Mouse (Mus musculus) hindbrain, embryonic 12.5 days (tissue): Measurements from ENCODE around the gene Fzd2. TPM values are rescaled to one million over a fixed set of nuclear protein-coding genes. Genes with fewer than 3 reads are reported as not detected.
"Not testable (repeated sequence)": the region's sequence is repeated elsewhere in the genome, so short reads cannot be mapped to it uniquely, and the experiment has no call there.

Experiments used
- ATAC-seq: fragments of 200-750 bp; cut with Nextera tagmentation; 2 replicates; pipeline ENCODE4 v1.8.0; 2017; ENCODE audit warnings: moderate TSS enrichment; ENCODE audit not compliant: low FRiP score
- H3K27ac ChIP-seq: fragments of 300-500 bp; sonication (generic); 2 replicates; pipeline ENCODE4 v1.5.1; 2016; ENCODE audit warnings: mild to moderate bottlenecking
- H3K27me3 ChIP-seq: fragments of 300-500 bp; sonication (generic); 2 replicates; pipeline ENCODE4 v1.6.1; 2016; ENCODE audit warnings: mild to moderate bottlenecking
- H3K36me3 ChIP-seq: fragments of 300-500 bp; sonication (generic); 2 replicates; pipeline ENCODE4 v1.6.1; 2016; ENCODE audit warnings: mild to moderate bottlenecking
- H3K4me1 ChIP-seq: fragments of 300-500 bp; sonication (generic); 2 replicates; pipeline ENCODE4 v1.6.1; 2016
- H3K4me2 ChIP-seq: fragments of 300-500 bp; sonication (generic); replicated peaks from 2 replicates; pipeline ENCODE4 v1.6.1; 2016; ENCODE audit warnings: mild to moderate bottlenecking
- H3K4me3 ChIP-seq: fragments of 300-500 bp; sonication (generic); 2 replicates; pipeline ENCODE4 v1.5.1; 2016; ENCODE audit warnings: mild to moderate bottlenecking
- H3K9ac ChIP-seq: fragments of 300-500 bp; sonication (generic); 2 replicates; pipeline ENCODE4 v1.6.1; 2016; ENCODE audit warnings: mild to moderate bottlenecking, moderate library complexity
- H3K9me3 ChIP-seq: fragments of 300-500 bp; sonication (generic); replicated peaks from 2 replicates; pipeline ENCODE4 v1.6.1; 2016; ENCODE audit warnings: mild to moderate bottlenecking
- WGBS: fragments of 180-500 bp; shearing (Covaris S2); methylation state at CpG from one replicate; pipeline ENCODE4 v1.1.7; 2016; 5-methylcytosine and 5-hydroxymethylcytosine counted together
- polyA plus RNA-seq: library from polyadenylated mRNA; unstranded; fragments of >200 nt; fragmentation: Nextera tagmentation; extraction: Ambion mirVana; gene quantifications from 2 replicates; pipeline ENCODE4 v1.2.1, GENCODE M21; 2016

The Fzd2 gene
- polyA plus RNA-seq, 1 experiment from 2014 or later = 39.9 TPM

DNA sequence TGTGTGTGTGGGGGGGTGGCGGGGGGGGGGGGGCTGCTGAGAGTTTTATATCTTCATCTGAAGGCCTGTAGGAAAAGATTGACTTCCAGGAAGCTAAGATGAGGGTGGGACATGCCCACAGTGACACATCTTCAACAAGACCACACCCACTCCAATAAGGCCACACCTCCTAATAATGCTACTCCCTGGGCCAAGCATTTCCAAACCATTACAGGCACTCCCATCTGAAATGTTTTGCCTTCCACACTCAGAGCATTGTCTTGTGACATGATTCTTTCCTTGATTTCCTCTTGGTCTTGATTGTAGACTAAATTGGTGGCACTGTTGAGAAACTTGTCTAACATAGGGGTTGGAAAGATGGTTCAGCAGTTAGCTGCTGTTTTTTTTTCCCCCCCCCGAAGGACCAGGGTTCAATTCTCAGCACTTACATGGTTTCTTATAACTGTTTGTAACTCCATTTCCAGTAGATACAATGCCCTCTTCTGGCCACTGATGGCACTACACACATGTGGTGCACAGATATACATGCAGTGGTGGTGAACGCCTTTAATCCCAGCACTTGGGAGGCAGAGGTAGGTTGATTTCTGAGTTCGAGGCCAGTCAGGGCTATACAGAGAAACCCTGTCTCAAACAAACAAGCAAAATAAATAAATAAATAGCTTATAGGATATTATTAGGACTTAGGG is 17.6 kb upstream of the Fzd2 start:
- 89% methylated on average over 4 of the region's 4 CpGs for WGBS
- Histone ChIP-seq H3K4me1 (peaks cover 12% of the 10 kb centered on the region), H3K36me3 (no peaks in the 10 kb centered on the region), H3K27ac (no peak overlapping the region), H3K4me3 (no peak overlapping the region), H3K4me2 (no peak overlapping the region), H3K27me3 (peaks cover 10% of the 10 kb centered on the region; the same call in 1 of the 2 replicates), H3K9me3 (peaks cover 4% of the 10 kb centered on the region), H3K9ac (no peak overlapping the region)
- ATAC-seq = no peak

GRCm38 (mm10) chr11:102587554-102587953 is 16.6 kb upstream of the Fzd2 start:
- Histone ChIP-seq H3K27ac (no peak overlapping the region), H3K4me1 (peaks cover 3% of the 10 kb centered on the region), H3K36me3 (no peaks in the 10 kb centered on the region), H3K4me3 (no peak overlapping the region), H3K9me3 (peaks cover 4% of the 10 kb centered on the region), H3K27me3 (peaks cover 5% of the 10 kb centered on the region; the same call in 1 of the 2 replicates), H3K9ac (no peak overlapping the region), H3K4me2 (no peak overlapping the region)
- ATAC-seq = no peak
- 75% methylated on average over 3 of the region's 3 CpGs for WGBS

DNA sequence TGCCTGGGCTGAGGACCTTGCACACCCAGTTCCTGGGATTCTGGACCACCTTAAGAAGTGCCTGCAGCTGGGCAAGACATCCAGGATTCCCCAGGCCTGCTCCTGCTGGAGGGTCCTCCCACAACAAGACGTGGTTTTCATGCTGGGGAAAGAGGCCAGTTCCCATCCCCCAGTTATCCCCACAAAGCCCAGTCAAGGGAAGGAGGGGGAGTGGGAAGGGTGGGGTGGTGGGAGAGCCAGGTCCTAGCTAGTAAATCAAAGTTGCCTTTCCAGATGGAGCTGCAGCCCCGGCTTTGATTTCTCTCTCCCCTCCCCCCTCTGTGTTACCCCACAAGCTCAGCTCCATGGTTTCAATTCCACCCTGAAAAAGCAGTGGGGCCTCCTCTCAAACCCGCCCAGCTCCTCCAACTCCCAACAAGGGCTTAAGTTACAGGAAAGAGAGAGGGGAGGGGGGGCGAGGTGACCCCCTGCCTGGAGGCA is 8.8 kb upstream of the Fzd2 start:
- peak; percentile 54; the same call in 1 of the 2 replicates for ATAC-seq
- Histone ChIP-seq H3K9me3 (no peaks in the 10 kb centered on the region), H3K27me3 (no peaks in the 10 kb centered on the region), H3K27ac (peak overlapping the region; percentile 70), H3K4me2 (peak overlapping the region; percentile 6; the same call in 1 of the 2 replicates), H3K4me1 (peaks cover 15% of the 10 kb centered on the region), H3K4me3 (no peak overlapping the region), H3K36me3 (no peaks in the 10 kb centered on the region), H3K9ac (no peak overlapping the region)
- WGBS = 3% methylated on average over 3 of the region's 4 CpGs

DNA sequence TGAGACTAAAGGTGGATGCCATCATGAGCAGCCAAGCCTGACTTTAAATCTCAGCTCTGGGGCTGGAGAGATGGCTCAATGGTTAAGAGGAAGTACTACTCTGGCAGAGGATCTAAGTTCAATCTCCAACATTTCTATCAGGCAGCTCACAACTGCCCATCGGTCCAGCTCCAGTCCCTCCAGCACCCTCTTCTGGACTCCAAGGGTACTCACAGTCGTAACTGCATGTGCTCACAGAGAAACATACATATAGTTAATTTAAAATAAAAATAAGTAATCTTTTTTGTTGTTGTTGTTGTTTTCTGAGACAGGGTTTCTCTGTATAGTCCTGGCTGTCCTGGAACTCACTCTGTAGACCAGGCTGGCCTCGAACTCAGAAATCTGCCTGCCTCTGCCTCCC is 4.3 kb upstream of the Fzd2 start:
- no peak for ATAC-seq

GRCm38 (mm10) chr11:102602816-102603495 is 1.2 kb upstream of the Fzd2 start:
- H3K4me1 ChIP-seq = peaks cover 22% of the 10 kb centered on the region
- ATAC-seq = no peak
- no peaks in the 10 kb centered on the region for H3K9me3 ChIP-seq
- WGBS = 2% methylated on average over 13 of the region's 13 CpGs
- no peaks in the 10 kb centered on the region for H3K36me3 ChIP-seq
- peak overlapping the region; percentile 97 for H3K27ac ChIP-seq
- peak overlapping the region; percentile 73 for H3K4me3 ChIP-seq
- peak overlapping the region; percentile 79 for H3K4me2 ChIP-seq
- peak overlapping the region; percentile 57 for H3K9ac ChIP-seq
- peaks cover 5% of the 10 kb centered on the region; the same call in 1 of the 2 replicates for H3K27me3 ChIP-seq

More for the DNA sequence above, 4.3 kb upstream of the Fzd2 start:
- no peaks in the 10 kb centered on the region for H3K27me3 ChIP-seq
- no peak overlapping the region for H3K4me3 ChIP-seq
- no peak overlapping the region for H3K27ac ChIP-seq
- no peak overlapping the region for H3K9ac ChIP-seq
- H3K4me1 ChIP-seq = peaks cover 18% of the 10 kb centered on the region
- no peaks in the 10 kb centered on the region for H3K9me3 ChIP-seq
- 92% methylated on average over 3 of the region's 3 CpGs for WGBS
- H3K4me2 ChIP-seq = no peak overlapping the region
- no peaks in the 10 kb centered on the region for H3K36me3 ChIP-seq

DNA sequence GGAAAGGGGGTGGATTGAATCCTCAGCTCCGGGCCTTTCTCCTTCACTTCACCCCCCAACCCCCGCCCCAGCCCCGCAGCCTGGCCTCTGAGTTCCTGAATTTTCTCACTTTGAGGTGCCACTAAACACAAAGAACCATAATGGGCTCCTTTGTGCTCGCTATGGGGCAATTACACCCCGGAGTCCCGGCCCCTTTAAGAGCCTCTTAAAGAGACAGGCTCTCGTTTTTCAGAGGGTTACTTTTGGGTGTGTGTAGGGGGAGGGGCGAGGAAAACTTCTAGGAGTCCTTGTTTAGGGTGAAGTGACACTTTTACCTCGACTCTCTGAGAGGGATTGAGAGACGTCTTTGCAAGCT is 723 bp upstream of the Fzd2 start:
- Histone ChIP-seq H3K36me3 (no peaks in the 10 kb centered on the region), H3K9ac (peak overlapping the region; percentile 57), H3K27me3 (peaks cover 5% of the 10 kb centered on the region; the same call in 1 of the 2 replicates), H3K27ac (peak overlapping the region; percentile 97), H3K4me1 (peaks cover 27% of the 10 kb centered on the region), H3K4me2 (peak overlapping the region; percentile 79), H3K9me3 (no peaks in the 10 kb centered on the region), H3K4me3 (peak overlapping the region; percentile 73)
- WGBS = 0% methylated on average over 10 of the region's 10 CpGs
- peak; percentile 76 for ATAC-seq

- WGBS = under 1% methylated on average over 72 of the region's 74 CpGs
- H3K4me1 ChIP-seq = peaks cover 42% of the 10 kb centered on the region
- peak; percentile 46 for ATAC-seq
These were observed 769 bp downstream of the Fzd2 start for GRCm38 (mm10) chr11:102604777-102605552.

DNA sequence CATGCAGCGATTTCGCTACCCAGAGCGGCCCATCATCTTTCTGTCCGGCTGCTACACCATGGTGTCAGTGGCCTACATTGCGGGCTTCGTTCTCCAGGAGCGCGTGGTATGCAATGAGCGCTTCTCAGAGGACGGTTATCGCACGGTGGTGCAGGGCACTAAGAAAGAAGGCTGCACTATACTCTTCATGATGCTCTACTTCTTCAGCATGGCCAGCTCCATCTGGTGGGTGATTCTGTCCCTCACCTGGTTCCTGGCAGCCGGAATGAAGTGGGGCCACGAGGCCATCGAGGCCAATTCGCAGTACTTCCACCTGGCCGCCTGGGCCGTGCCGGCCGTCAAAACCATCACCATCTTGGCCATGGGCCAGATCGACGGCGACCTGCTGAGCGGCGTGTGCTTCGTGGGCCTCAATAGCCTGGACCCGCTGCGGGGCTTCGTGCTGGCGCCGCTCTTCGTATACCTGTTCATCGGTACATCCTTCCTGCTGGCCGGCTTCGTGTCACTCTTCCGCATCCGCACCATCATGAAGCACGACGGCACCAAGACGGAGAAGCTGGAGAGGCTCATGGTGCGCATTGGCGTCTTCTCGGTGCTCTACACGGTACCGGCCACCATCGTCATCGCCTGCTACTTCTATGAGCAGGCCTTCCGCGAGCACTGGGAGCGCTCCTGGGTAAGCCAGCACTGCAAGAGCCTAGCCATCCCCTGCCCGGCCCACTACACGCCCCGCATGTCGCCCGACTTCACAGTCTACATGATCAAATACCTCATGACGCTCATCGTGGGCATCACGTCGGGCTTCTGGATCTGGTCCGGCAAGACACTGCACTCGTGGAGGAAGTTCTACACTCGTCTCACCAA is 1.6 kb downstream of the Fzd2 start:
- WGBS = 1% methylated on average over 62 of the region's 62 CpGs
- H3K27me3 ChIP-seq = peaks cover 5% of the 10 kb centered on the region; the same call in 1 of the 2 replicates
- peak overlapping the region; percentile 73 for H3K4me3 ChIP-seq
- H3K27ac ChIP-seq = peak overlapping the region; percentile 97
- no peak for ATAC-seq
- no peaks in the 10 kb centered on the region for H3K36me3 ChIP-seq
- peak overlapping the region; percentile 94 for H3K9ac ChIP-seq
- H3K4me2 ChIP-seq = peak overlapping the region; percentile 79
- no peaks in the 10 kb centered on the region for H3K9me3 ChIP-seq
- peaks cover 50% of the 10 kb centered on the region for H3K4me1 ChIP-seq

More at GRCm38 (mm10) chr11:102604777-102605552, 769 bp downstream of the Fzd2 start:
- no peaks in the 10 kb centered on the region for H3K36me3 ChIP-seq
- H3K4me3 ChIP-seq = peak overlapping the region; percentile 73
- H3K27me3 ChIP-seq = peaks cover 5% of the 10 kb centered on the region; the same call in 1 of the 2 replicates
- peak overlapping the region; percentile 97 for H3K27ac ChIP-seq
- peak overlapping the region; percentile 79 for H3K4me2 ChIP-seq
- peak overlapping the region; percentile 94 for H3K9ac ChIP-seq
- no peaks in the 10 kb centered on the region for H3K9me3 ChIP-seq

- peak overlapping the region; percentile 60 for H3K27ac ChIP-seq
- no peaks in the 10 kb centered on the region for H3K9me3 ChIP-seq
- peak overlapping the region; percentile 73 for H3K4me3 ChIP-seq
- no peak for ATAC-seq
- peaks cover 56% of the 10 kb centered on the region for H3K4me1 ChIP-seq
- peaks cover 8% of the 10 kb centered on the region for H3K27me3 ChIP-seq
- H3K9ac ChIP-seq = peak overlapping the region; percentile 94
- H3K36me3 ChIP-seq = no peaks in the 10 kb centered on the region
- WGBS = under 1% methylated on average over 12 of the region's 12 CpGs
- H3K4me2 ChIP-seq = peak overlapping the region; percentile 79
These were observed 2.6 kb downstream of the Fzd2 start for GRCm38 (mm10) chr11:102606751-102607171.

DNA sequence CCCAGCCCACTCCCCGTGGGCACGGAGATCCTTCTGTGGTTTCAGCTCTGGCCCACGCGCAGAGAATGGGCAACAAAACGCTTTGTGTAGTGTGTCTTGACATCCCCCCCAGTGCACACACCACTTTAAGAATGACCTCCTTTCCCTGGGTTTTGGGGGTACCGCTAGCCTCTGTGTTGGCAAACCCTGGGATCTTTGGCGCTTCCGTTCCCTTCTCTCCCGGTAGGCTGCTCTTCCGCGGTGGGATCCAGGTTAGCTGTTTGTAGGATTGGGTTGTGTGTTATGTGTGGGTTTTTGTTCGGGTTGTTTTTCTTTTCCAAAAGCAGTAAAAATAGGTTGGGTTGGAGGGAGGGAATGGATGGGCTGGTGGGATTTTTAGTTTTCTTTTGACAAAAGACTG is 3.0 kb downstream of the Fzd2 start:
- Histone ChIP-seq H3K9ac (peak overlapping the region; percentile 94), H3K27ac (peak overlapping the region; percentile 60), H3K4me2 (peak overlapping the region; percentile 79), H3K4me1 (peaks cover 56% of the 10 kb centered on the region), H3K27me3 (peaks cover 10% of the 10 kb centered on the region), H3K4me3 (peak overlapping the region; percentile 73)
- WGBS = 3% methylated on average over 12 of the region's 12 CpGs
- H3K36me3 ChIP-seq, H3K9me3 ChIP-seq, ATAC-seq: not testable (repeated sequence)
